Mouse (Mus musculus): ENCODE data around the gene Rnf213. TPM values are rescaled to one million over a fixed set of nuclear protein-coding genes. Genes with fewer than 3 reads are reported as not detected.

Gene Rnf213
- polyA plus RNA-seq, 1 experiment from 2014 or later = 0.99 TPM

DNA sequence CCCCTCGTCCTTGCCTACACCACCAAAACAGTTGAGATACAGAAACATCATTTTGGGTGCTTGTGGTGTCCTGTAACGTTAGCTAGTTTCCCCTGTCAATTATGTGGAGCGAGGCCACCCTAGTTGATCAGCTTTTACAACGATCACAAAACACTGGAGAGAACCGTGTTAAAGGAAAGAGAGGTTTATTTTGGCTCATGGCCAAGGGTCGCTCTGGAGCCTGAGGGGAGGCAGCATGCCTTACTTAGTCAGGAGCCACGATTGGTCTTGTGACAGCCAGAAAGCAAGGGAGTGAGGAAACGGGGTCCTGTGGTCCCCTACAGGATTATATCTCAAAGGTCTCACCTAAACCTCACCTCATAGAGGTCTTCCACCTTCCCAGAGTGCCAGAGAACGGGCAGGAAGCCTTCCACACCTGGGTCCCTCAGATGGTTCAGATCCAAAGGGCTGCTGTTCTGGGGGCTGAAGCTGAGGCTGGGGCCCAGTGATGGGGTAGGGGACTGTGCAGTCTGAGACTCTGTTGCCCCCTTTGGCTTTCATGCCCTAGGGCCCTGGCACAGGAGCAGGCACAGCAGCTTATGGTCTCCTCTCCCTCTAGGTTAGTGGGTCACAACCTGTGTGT is 120.2 kb downstream of the Rnf213 start:
- Histone ChIP-seq H3K4me2 (no peak overlapping the region), H3K9me3 (no peaks in the 10 kb centered on the region), H3K36me3 (0 out of 2 replicates have a peak, but pooled peaks cover 8% of the 10 kb centered on the region), H3K4me3 (no peak overlapping the region), H3K27ac (replicated peaks) (no peak overlapping the region), H3K27me3 (no peaks in the 10 kb centered on the region), H3K9ac (no peak overlapping the region), H3K4me1 (replicated peaks) (peaks cover 51% of the 10 kb centered on the region)
- WGBS = 48% methylated on average over 9 of the region's 9 CpGs
- no peak for ATAC-seq (ENCODE audit: low FRiP score, low read depth)

DNA sequence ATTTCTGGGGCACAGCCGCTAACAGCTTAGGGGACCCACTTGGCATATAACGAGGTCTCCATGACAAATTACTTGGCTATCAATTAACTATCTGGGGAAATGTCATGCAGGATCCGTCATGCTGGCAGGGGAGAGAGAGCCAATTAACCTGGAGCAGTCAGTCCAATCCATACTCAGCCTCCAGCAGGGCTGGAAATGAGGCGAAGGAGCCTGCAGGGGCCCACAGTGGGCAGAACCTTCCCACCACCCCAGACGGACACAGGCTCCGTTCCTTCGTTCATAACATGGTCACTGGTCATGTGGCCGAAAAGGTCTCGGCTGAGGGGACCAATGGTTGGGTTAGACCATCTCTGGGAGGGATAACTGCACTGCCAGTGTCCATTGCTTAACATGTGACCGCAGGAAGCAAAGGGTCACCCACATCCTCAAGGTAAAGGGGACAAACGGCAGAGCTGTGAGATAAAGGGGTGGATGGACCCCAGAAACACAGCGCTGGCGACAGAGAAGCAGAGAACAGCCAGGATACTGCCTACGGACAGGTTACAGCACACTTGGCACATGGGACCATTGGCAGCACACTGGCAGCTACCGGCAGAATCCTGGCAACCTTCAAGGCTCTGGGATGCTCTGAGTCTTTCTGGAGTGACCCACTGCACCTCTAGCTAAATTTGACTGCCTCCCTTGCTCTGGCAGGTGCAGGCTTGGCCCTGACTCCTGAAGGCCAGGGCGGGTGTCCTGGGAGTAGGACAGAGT is 121.4 kb downstream of the Rnf213 start:
- Histone ChIP-seq H3K4me3 (no peak overlapping the region), H3K9me3 (no peaks in the 10 kb centered on the region), H3K27ac (replicated peaks) (peak overlapping the region; percentile 43), H3K9ac (no peak overlapping the region), H3K36me3 (no peaks in the 10 kb centered on the region), H3K27me3 (no peaks in the 10 kb centered on the region), H3K4me1 (replicated peaks) (peaks cover 45% of the 10 kb centered on the region), H3K4me2 (peak overlapping the region; percentile 42)
- 28% methylated on average over 16 of the region's 16 CpGs for WGBS
- ATAC-seq (ENCODE audit: low FRiP score, low read depth) = peak; percentile 6; the same call in 1 of the 2 replicates

DNA sequence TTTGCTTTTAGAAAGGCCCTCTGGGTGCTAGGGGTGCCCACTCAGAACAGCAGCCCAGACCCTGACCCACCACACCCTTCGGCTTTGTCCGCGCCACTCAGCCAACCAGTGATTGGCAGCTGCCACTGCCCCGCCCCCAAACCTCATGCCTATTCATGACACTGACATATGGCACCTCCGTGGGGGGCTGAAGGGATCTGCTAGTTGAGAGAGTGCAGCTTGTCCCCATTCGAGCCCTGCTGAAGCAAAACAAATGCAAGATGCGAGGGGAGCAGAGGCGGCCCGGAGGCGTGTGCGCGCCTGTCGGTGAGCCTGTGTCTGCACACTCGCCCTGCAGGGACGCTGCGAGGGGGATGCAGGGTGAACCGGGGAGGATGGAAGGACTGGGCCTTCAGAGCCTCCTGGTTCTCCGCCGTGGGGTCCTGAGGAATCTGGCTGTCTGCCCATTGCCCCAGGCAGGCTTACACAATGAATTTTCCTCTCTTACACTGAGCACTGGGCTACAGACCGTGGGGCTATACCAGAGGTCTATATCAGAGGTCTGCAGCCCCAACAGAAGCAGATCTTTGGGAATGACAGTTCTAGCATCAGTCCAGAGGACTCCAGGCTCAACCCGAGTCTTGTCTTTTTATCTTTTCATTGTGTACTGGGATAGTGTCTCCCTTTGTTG is 122.2 kb downstream of the Rnf213 start:
- 2% methylated on average over 21 of the region's 21 CpGs for WGBS
- H3K36me3 ChIP-seq = no peaks in the 10 kb centered on the region
- no peaks in the 10 kb centered on the region for H3K27me3 ChIP-seq
- H3K4me3 ChIP-seq = 0 out of 2 replicates have a peak overlapping the region, but pooled peaks have one; percentile 8
- H3K4me1 ChIP-seq (replicated peaks) = peaks cover 39% of the 10 kb centered on the region
- H3K9me3 ChIP-seq = no peaks in the 10 kb centered on the region
- peak; percentile 69 for ATAC-seq (ENCODE audit: low FRiP score, low read depth)
- peak overlapping the region; percentile 42 for H3K4me2 ChIP-seq
- H3K27ac ChIP-seq (replicated peaks) = peak overlapping the region; percentile 43
- H3K9ac ChIP-seq = no peak overlapping the region

DNA sequence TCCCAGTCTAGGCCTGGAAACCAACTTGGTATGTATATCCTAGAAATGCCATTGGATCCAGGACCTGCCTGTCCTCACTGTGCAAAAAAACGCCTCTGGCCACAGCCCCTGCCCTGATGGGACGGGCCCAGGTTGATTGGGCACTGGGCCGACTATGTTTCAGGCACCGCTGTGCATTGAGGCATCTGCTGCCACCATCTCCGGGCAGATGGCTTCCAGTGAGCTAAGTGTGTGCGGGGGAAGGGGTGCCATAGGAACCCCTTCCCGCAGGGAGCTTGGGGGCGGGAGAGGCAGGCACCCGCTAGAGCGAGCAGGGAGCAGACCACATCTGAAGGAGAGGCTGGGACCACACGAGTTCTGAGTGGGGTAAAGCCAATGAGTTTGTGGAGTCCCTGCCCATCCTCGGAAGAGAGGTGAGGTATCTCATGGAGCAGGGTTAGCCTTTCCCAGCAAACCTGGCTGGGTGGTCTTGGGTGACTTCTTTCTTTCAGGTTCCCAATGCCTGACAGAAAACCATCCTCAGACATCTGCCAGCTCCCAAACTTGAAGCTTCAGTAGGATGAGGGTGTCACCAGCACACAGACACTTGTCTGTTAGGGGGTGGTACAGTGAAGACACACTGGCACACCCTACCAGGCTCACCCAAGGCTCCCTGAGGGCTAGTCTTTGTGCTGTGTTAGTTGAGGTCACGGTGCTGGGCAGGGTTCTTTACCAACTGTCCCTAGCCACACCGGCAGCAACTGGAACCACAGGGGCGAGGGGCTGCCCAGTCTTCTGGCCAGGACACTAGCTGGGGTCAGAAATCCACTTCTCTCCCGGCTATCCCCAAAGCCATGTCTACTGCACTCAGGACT is 123.2 kb downstream of the Rnf213 start:
- ATAC-seq (ENCODE audit: low FRiP score, low read depth) = no peak
- no peaks in the 10 kb centered on the region for H3K36me3 ChIP-seq
- H3K4me2 ChIP-seq = no peak overlapping the region

DNA sequence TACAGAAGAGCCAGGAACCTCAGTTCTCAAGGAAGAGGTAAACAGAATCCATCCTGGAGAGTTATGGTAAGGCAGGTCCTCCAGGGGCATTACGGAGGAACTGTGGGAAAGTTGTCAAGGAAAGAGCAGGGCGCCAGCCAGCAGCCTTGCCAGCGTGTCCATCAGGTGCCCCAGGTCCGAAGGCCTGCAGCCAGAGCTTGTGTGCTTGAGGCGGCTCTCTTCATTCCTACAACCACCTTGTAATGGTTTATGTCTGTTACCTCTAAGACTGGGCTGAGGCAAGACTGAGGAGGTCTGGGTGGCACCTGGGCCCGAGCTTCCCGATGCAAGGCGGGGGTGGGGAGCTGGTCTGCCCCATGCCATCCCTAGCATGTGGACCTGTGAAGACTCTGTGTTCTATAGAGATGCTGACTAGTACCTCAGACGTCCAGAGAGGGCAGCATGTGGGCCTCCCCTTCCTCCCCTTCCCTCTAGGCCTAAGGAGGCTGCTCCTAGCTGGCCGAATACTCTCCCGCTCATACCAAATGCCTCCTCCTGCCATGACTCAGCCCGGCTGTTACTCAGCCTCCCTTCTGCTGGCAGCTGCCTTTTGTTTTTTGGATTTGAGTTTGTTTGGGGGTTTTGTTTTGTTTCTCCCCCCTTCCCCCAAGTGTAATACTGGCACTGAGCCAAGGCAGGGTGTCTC is 123.9 kb downstream of the Rnf213 start:
- no peaks in the 10 kb centered on the region for H3K27me3 ChIP-seq
- H3K27ac ChIP-seq (replicated peaks) = no peak overlapping the region
- peaks cover 39% of the 10 kb centered on the region for H3K4me1 ChIP-seq (replicated peaks)
- no peaks in the 10 kb centered on the region for H3K9me3 ChIP-seq
- no peaks in the 10 kb centered on the region for H3K36me3 ChIP-seq
- no peak overlapping the region for H3K9ac ChIP-seq
- ATAC-seq (ENCODE audit: low FRiP score, low read depth) = no peak
- H3K4me3 ChIP-seq = no peak overlapping the region
- WGBS = 61% methylated on average over 12 of the region's 12 CpGs
- H3K4me2 ChIP-seq = no peak overlapping the region

More for the DNA sequence above, 123.2 kb downstream of the Rnf213 start:
- H3K4me1 ChIP-seq (replicated peaks) = peaks cover 39% of the 10 kb centered on the region
- H3K4me3 ChIP-seq = no peak overlapping the region
- H3K9me3 ChIP-seq = no peaks in the 10 kb centered on the region
- H3K9ac ChIP-seq = no peak overlapping the region
- 57% methylated on average over 16 of the region's 16 CpGs for WGBS
- H3K27me3 ChIP-seq = no peaks in the 10 kb centered on the region
- H3K27ac ChIP-seq (replicated peaks) = no peak overlapping the region

DNA sequence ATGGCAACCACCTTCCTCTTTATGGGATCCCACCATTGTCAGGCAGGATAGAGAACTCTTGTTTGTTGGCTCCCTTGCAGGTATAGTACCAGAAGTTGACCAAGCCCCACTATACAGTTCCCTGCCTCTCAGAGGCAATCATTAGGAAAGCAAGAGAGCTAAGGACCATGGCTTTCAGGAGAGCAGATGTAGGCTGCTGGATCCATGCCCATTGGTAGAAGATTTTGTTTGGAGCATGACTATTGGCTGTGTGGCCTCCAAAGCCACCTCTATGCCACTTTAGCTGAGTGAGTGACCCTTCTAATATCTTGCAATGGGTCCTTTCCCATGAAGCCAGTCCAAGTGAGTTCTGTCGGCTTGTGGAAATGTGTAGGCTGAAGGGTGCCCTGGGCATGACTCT is 126.5 kb downstream of the Rnf213 start:
- Histone ChIP-seq H3K27me3 (no peaks in the 10 kb centered on the region), H3K4me1 (replicated peaks) (peaks cover 28% of the 10 kb centered on the region), H3K9ac (no peak overlapping the region), H3K4me2 (no peak overlapping the region), H3K36me3 (no peaks in the 10 kb centered on the region), H3K27ac (replicated peaks) (no peak overlapping the region), H3K9me3 (no peaks in the 10 kb centered on the region), H3K4me3 (no peak overlapping the region)
- WGBS = 96% methylated on average over 1 of the region's 1 CpGs
- no peak for ATAC-seq (ENCODE audit: low FRiP score, low read depth)

DNA sequence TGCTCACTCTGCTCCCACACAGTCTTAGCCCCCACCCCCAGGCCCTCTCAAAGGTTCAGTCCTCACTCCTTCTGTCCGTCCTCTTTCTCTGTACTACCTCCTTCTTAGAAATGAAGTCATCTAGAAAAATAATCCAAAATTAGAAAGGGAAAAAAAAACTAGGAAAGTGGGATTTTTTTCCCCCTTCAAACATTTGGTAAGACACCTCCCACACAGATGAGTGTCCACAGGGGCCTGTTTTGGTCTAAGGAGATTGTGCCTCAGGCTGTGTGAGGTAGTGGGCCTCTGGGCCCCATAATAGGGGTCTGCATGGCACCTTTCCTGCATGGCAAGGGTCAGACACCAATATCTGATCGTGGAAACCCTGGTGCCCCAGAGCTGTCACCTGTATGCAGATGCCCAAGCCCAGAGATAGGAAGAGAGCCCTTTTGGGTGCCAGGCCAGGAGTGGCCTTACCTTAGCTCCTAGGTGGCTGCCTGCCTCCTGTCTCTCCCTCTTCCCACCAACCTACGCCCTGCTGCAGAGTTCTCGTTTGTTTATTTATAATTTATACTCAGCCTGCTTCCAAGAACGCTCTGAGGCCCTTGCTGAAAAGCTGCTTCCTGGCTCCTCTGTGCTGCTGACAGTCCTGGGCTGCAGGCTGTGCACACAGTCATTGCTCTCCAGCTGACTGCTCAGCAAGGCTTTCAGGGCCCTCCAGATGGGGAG is 127.3 kb downstream of the Rnf213 start:
- no peak overlapping the region for H3K27ac ChIP-seq (replicated peaks)
- no peaks in the 10 kb centered on the region for H3K36me3 ChIP-seq
- H3K4me1 ChIP-seq (replicated peaks) = peaks cover 24% of the 10 kb centered on the region
- no peak overlapping the region for H3K4me2 ChIP-seq
- no peak overlapping the region for H3K9ac ChIP-seq
- 79% methylated on average over 5 of the region's 5 CpGs for WGBS
- no peaks in the 10 kb centered on the region for H3K9me3 ChIP-seq
- no peak for ATAC-seq (ENCODE audit: low FRiP score, low read depth)
- H3K27me3 ChIP-seq = no peaks in the 10 kb centered on the region
- no peak overlapping the region for H3K4me3 ChIP-seq

DNA sequence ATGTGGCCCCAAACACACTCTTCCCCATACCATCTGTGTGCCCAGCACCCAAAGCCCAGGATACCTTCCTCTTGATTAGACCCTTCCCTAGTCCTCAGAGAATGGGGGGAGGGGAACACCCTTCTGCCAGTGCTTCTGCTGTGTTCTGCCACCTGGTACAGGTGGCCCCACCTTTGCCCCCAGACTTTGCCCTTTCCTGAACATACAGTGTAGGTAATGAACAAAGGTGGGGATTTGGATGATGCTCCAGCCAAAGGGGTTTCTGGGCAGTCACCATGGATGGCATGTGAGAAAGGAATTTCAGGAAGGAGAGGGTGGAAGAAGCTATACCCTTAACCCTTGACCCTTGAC is 127.8 kb downstream of the Rnf213 start:
- Histone ChIP-seq H3K4me1 (replicated peaks) (peaks cover 19% of the 10 kb centered on the region), H3K36me3 (no peaks in the 10 kb centered on the region), H3K27me3 (no peaks in the 10 kb centered on the region), H3K9ac (no peak overlapping the region), H3K9me3 (no peaks in the 10 kb centered on the region), H3K4me2 (no peak overlapping the region), H3K4me3 (no peak overlapping the region), H3K27ac (replicated peaks) (no peak overlapping the region)
- ATAC-seq (ENCODE audit: low FRiP score, low read depth) = no peak

DNA sequence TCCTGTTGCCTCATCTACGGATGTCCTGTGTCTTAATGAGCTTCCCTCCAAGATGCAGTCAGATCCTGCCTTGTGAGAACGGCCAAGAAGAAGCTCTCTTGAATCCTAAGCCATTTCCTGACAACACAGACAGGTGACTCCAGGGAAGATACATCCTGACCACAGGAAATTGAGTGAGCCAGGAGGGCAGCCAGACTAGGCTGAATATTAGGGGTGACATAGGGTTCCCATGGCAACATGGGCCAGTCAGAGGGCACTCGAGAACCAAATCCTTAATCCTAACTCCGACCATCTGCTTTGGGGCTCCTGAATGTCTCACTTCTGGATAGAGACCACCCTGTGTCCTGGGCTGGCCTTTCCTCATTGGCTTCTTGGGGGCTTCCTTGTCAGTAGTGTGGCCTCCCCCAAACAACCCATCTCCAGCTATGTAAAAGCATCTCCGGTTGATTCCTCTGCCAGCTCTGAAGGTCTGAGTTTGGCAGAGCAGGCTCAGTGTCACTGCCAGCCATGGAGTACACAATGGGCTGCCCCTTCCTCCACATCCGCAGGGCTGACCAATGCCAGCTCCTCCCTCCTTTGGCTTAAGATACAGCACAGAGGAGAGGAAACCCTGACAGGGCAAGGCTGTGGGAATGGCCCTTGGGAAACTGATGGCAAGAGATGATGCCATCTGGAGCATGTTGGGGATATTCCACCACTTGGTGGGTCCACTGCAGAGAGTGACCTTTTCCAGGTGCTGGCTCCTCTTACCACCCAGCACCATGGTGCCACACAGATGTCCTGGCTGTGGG is 129.2 kb downstream of the Rnf213 start:
- Histone ChIP-seq H3K4me3 (no peak overlapping the region), H3K4me1 (replicated peaks) (peaks cover 6% of the 10 kb centered on the region), H3K9ac (no peak overlapping the region), H3K36me3 (no peaks in the 10 kb centered on the region), H3K27me3 (no peaks in the 10 kb centered on the region), H3K9me3 (no peaks in the 10 kb centered on the region), H3K27ac (replicated peaks) (no peak overlapping the region), H3K4me2 (no peak overlapping the region)
- 84% methylated on average over 6 of the region's 6 CpGs for WGBS
- peak; percentile 59; the same call in 1 of the 2 replicates for ATAC-seq (ENCODE audit: low FRiP score, low read depth)

DNA sequence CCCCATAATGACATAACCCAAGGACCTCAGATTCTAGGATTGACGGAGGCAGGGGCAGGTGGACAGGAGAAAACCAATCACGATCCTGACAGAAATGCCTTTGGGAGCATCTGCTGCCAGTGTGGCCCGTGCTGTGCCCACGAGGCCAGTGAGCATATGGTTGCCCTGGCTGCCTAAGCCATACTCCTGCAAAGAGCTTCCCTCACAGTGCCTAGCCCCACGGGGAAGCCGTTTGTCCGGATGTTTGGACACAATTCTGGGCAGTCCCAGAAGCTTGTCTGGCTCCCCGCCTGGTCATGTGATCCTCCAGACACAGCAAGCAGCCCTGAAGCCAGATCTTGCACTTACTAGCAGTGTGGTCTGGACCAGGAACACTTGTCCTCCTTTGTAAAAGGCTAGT is 129.9 kb downstream of the Rnf213 start:
- no peak overlapping the region for H3K27ac ChIP-seq (replicated peaks)
- no peak overlapping the region for H3K9ac ChIP-seq
- no peak overlapping the region for H3K4me2 ChIP-seq
- ATAC-seq (ENCODE audit: low FRiP score, low read depth) = peak; percentile 28; the same call in 1 of the 2 replicates
- H3K9me3 ChIP-seq = no peaks in the 10 kb centered on the region
- H3K4me1 ChIP-seq (replicated peaks) = peaks cover 4% of the 10 kb centered on the region
- no peaks in the 10 kb centered on the region for H3K27me3 ChIP-seq
- H3K36me3 ChIP-seq = no peaks in the 10 kb centered on the region
- WGBS = 52% methylated on average over 8 of the region's 8 CpGs
- H3K4me3 ChIP-seq = no peak overlapping the region

All from hindbrain, embryonic 15.5 days (tissue).